Mouse (Mus musculus): ENCODE results near the gene Hist1h4f. TPM values are rescaled to one million over a fixed set of nuclear protein-coding genes. Genes with fewer than 3 reads are reported as not detected.
"Not testable (repeated sequence)": the region's sequence is repeated elsewhere in the genome, so short reads cannot be mapped to it uniquely, and the experiment has no call there.

The Hist1h4f gene
- polyA plus RNA-seq, 1 experiment from 2014 or later = 0.80 TPM

GRCm38 (mm10) chr13:23581408-23582218 lies 30.2 kb upstream of the Hist1h4f start, which contains the start of gene Hist1h4d:
Gene Hist1h4d (plus strand): TSS chr13:23581598.
- under 1% methylated on average over 43 of the region's 43 CpGs for WGBS
- H3K4me2 ChIP-seq (replicated peaks; ENCODE audit: low read depth, low read length) = peak within 1 kb of the TSS; percentile 83
- peak within 1 kb of the TSS; percentile 88 for H3K27ac ChIP-seq (ENCODE audit: low read depth, low read length)
- no peaks in the 10 kb centered on the region for H3K36me3 ChIP-seq (ENCODE audit: control insufficient read depth, insufficient read depth, low read length)
- H3K4me3 ChIP-seq (ENCODE audit: low read depth, low read length) = peak within 1 kb of the TSS; percentile 44
- ATAC-seq (ENCODE audit: low FRiP score) (peak; percentile 90), DNase-seq (ENCODE audit: low spot score) (peak; percentile 99)
- no peaks in the 10 kb centered on the region for H3K27me3 ChIP-seq (ENCODE audit: control insufficient read depth, insufficient read depth, low read length)
- H3K4me1 ChIP-seq (replicated peaks; ENCODE audit: control insufficient read depth, insufficient read depth, low read length) = peaks cover 3% of the 10 kb centered on the region; the same call in 1 of the 2 replicates
- H3K9ac ChIP-seq (ENCODE audit: low read depth, low read length) = peak within 1 kb of the TSS; percentile 63
- no peaks in the 10 kb centered on the region for H3K9me3 ChIP-seq (ENCODE audit: control insufficient read depth, low read length)

GRCm38 (mm10) chr13:23577835-23578234 lies 26.4 kb upstream of the Hist1h4f start:
- H3K4me3 ChIP-seq (ENCODE audit: low read depth, low read length) = no peak overlapping the region
- 87% methylated on average over 1 of the region's 1 CpGs for WGBS
- H3K4me2 ChIP-seq (replicated peaks; ENCODE audit: low read depth, low read length) = no peak overlapping the region
- H3K4me1 ChIP-seq (replicated peaks; ENCODE audit: control insufficient read depth, insufficient read depth, low read length) = peaks cover 2% of the 10 kb centered on the region; the same call in 1 of the 2 replicates
- no peak for DNase-seq (ENCODE audit: low spot score)
- no peak overlapping the region for H3K9ac ChIP-seq (ENCODE audit: low read depth, low read length)
- 0 out of 2 replicates have a peak overlapping the region, but pooled peaks have one; percentile 24 for H3K27ac ChIP-seq (ENCODE audit: low read depth, low read length)
- ATAC-seq (ENCODE audit: low FRiP score) = no peak
- H3K27me3 ChIP-seq (ENCODE audit: control insufficient read depth, insufficient read depth, low read length) = no peaks in the 10 kb centered on the region
- H3K36me3 ChIP-seq (ENCODE audit: control insufficient read depth, insufficient read depth, low read length) = no peaks in the 10 kb centered on the region
- no peaks in the 10 kb centered on the region for H3K9me3 ChIP-seq (ENCODE audit: control insufficient read depth, low read length)

GRCm38 (mm10) chr13:23576906-23577639 lies 25.6 kb upstream of the Hist1h4f start:
- Histone ChIP-seq H3K36me3 (ENCODE audit: control insufficient read depth, insufficient read depth, low read length) (no peaks in the 10 kb centered on the region), H3K4me1 (replicated peaks; ENCODE audit: control insufficient read depth, insufficient read depth, low read length) (peaks cover 2% of the 10 kb centered on the region; the same call in 1 of the 2 replicates), H3K4me3 (ENCODE audit: low read depth, low read length) (peak overlapping the region; percentile 41), H3K27ac (ENCODE audit: low read depth, low read length) (peak overlapping the region; percentile 77), H3K4me2 (replicated peaks; ENCODE audit: low read depth, low read length) (peak overlapping the region; percentile 66), H3K27me3 (ENCODE audit: control insufficient read depth, insufficient read depth, low read length) (no peaks in the 10 kb centered on the region), H3K9ac (ENCODE audit: low read depth, low read length) (peak overlapping the region; percentile 65), H3K9me3 (ENCODE audit: control insufficient read depth, low read length) (no peaks in the 10 kb centered on the region)
- 47% methylated on average over 6 of the region's 6 CpGs for WGBS
- ATAC-seq (ENCODE audit: low FRiP score) = no peak
- DNase-seq (ENCODE audit: low spot score) = peak; percentile 37

- 2% methylated on average over 7 of the region's 7 CpGs for WGBS
- Histone ChIP-seq H3K4me1 (replicated peaks; ENCODE audit: control insufficient read depth, insufficient read depth, low read length) (peaks cover 2% of the 10 kb centered on the region; the same call in 1 of the 2 replicates), H3K36me3 (ENCODE audit: control insufficient read depth, insufficient read depth, low read length) (no peaks in the 10 kb centered on the region), H3K9me3 (ENCODE audit: control insufficient read depth, low read length) (no peaks in the 10 kb centered on the region), H3K27me3 (ENCODE audit: control insufficient read depth, insufficient read depth, low read length) (no peaks in the 10 kb centered on the region), H3K4me2 (replicated peaks; ENCODE audit: low read depth, low read length) (peak overlapping the region; percentile 66), H3K4me3 (ENCODE audit: low read depth, low read length) (peak overlapping the region; percentile 41), H3K9ac (ENCODE audit: low read depth, low read length) (peak overlapping the region; percentile 65), H3K27ac (ENCODE audit: low read depth, low read length) (peak overlapping the region; percentile 77)
- DNase-seq (ENCODE audit: low spot score) = peak; percentile 56
- no peak for ATAC-seq (ENCODE audit: low FRiP score)
These were observed 25.0 kb upstream of the Hist1h4f start for GRCm38 (mm10) chr13:23576351-23576881.

- H3K9me3 ChIP-seq (ENCODE audit: control insufficient read depth, low read length); H3K27me3 ChIP-seq (ENCODE audit: control insufficient read depth, insufficient read depth, low read length); H3K36me3 ChIP-seq (ENCODE audit: control insufficient read depth, insufficient read depth, low read length); H3K4me1 ChIP-seq (replicated peaks; ENCODE audit: control insufficient read depth, insufficient read depth, low read length); ATAC-seq (ENCODE audit: low FRiP score): not testable (repeated sequence)
- Histone ChIP-seq H3K9ac (ENCODE audit: low read depth, low read length) (peak overlapping the region; percentile 65), H3K27ac (ENCODE audit: low read depth, low read length) (peak overlapping the region; percentile 77), H3K4me3 (ENCODE audit: low read depth, low read length) (peak overlapping the region; percentile 41), H3K4me2 (replicated peaks; ENCODE audit: low read depth, low read length) (peak overlapping the region; percentile 66)
- DNase-seq (ENCODE audit: low spot score) = peak; percentile 54
- WGBS = 2% methylated on average over 8 of the region's 40 CpGs
These were observed 24.4 kb upstream of the Hist1h4f start for GRCm38 (mm10) chr13:23575864-23576313.

- WGBS = under 1% methylated on average over 18 of the region's 18 CpGs
- H3K9ac ChIP-seq (ENCODE audit: low read depth, low read length) = peak within 1 kb of the TSS; percentile 65
- peak within 1 kb of the TSS; percentile 77 for H3K27ac ChIP-seq (ENCODE audit: low read depth, low read length)
- no peaks in the 10 kb centered on the region for H3K27me3 ChIP-seq (ENCODE audit: control insufficient read depth, insufficient read depth, low read length)
- no peaks in the 10 kb centered on the region for H3K9me3 ChIP-seq (ENCODE audit: control insufficient read depth, low read length)
- peaks cover 2% of the 10 kb centered on the region; the same call in 1 of the 2 replicates for H3K4me1 ChIP-seq (replicated peaks; ENCODE audit: control insufficient read depth, insufficient read depth, low read length)
- ATAC-seq (ENCODE audit: low FRiP score) (peak; percentile 63), DNase-seq (ENCODE audit: low spot score) (peak; percentile 78)
- H3K36me3 ChIP-seq (ENCODE audit: control insufficient read depth, insufficient read depth, low read length) = no peaks in the 10 kb centered on the region
- peak within 1 kb of the TSS; percentile 41 for H3K4me3 ChIP-seq (ENCODE audit: low read depth, low read length)
- peak within 1 kb of the TSS; percentile 66 for H3K4me2 ChIP-seq (replicated peaks; ENCODE audit: low read depth, low read length)
These were observed 23.9 kb upstream of the Hist1h4f start, which contains the start of gene Hist1h3d for GRCm38 (mm10) chr13:23575271-23575851. Gene Hist1h3d (plus strand): TSS chr13:23575763.

GRCm38 (mm10) chr13:23574546-23575170 lies 23.2 kb upstream of the Hist1h4f start:
- not testable (repeated sequence) for H3K27me3 ChIP-seq (ENCODE audit: control insufficient read depth, insufficient read depth, low read length); DNase-seq (ENCODE audit: low spot score); H3K9me3 ChIP-seq (ENCODE audit: control insufficient read depth, low read length); H3K4me1 ChIP-seq (replicated peaks; ENCODE audit: control insufficient read depth, insufficient read depth, low read length); H3K36me3 ChIP-seq (ENCODE audit: control insufficient read depth, insufficient read depth, low read length); H3K9ac ChIP-seq (ENCODE audit: low read depth, low read length)
- Histone ChIP-seq H3K27ac (ENCODE audit: low read depth, low read length) (peak overlapping the region; percentile 72), H3K4me3 (ENCODE audit: low read depth, low read length) (peak overlapping the region; percentile 41), H3K4me2 (replicated peaks; ENCODE audit: low read depth, low read length) (peak overlapping the region; percentile 43)
- peak; percentile 3; the same call in 1 of the 2 replicates for ATAC-seq (ENCODE audit: low FRiP score)
- WGBS = under 1% methylated on average over 5 of the region's 39 CpGs

Data from hindbrain, embryonic 11.5 days (tissue).